Mouse (Mus musculus) kidney, embryonic 14.5 days (tissue): ENCODE results near the gene Dnajc7. TPM values are rescaled to one million over a fixed set of nuclear protein-coding genes. Genes with fewer than 3 reads are reported as not detected.

Experiments used
- ATAC-seq: fragments of 200-750 bp; cut with Nextera tagmentation; 2 replicates; pipeline ENCODE4 v1.8.0; 2017; ENCODE audit warnings: moderate number of reproducible peaks, mild to moderate bottlenecking, moderate TSS enrichment, moderate library complexity; ENCODE audit not compliant: low FRiP score, low TSS enrichment
- H3K27ac ChIP-seq: fragments of 300-500 bp; sonication (generic); 2 replicates; pipeline ENCODE4 v1.5.1; 2014; ENCODE audit warnings: low read depth, mild to moderate bottlenecking, low read length, moderate library complexity, mixed read lengths
- H3K27me3 ChIP-seq: fragments of 300-500 bp; sonication (generic); 2 replicates; pipeline ENCODE4 v1.6.1; 2014; ENCODE audit warnings: mild to moderate bottlenecking, low read length; ENCODE audit not compliant: control insufficient read depth, insufficient read depth
- H3K36me3 ChIP-seq: fragments of 300-500 bp; sonication (generic); 2 replicates; pipeline ENCODE4 v1.6.1; 2014; ENCODE audit warnings: low read length, mixed read lengths; ENCODE audit not compliant: control insufficient read depth, insufficient read depth
- H3K4me1 ChIP-seq: fragments of 300-500 bp; sonication (generic); 2 replicates; pipeline ENCODE4 v1.6.1; 2014; ENCODE audit warnings: low read length, mixed read lengths; ENCODE audit not compliant: control insufficient read depth, insufficient read depth
- H3K4me2 ChIP-seq: fragments of 300-500 bp; sonication (generic); replicated peaks from 2 replicates; pipeline ENCODE4 v1.6.1; 2014; ENCODE audit warnings: low read depth, mild to moderate bottlenecking, low read length
- H3K4me3 ChIP-seq: fragments of 300-500 bp; sonication (generic); 2 replicates; pipeline ENCODE4 v1.5.1; 2014; ENCODE audit warnings: mild to moderate bottlenecking, low read length
- H3K9ac ChIP-seq: fragments of 300-500 bp; sonication (generic); 2 replicates; pipeline ENCODE4 v1.6.1; 2014; ENCODE audit warnings: low read depth, mild to moderate bottlenecking, low read length, moderate library complexity
- H3K9me3 ChIP-seq: fragments of 300-500 bp; sonication (generic); 2 replicates; pipeline ENCODE4 v1.6.1; 2016; ENCODE audit warnings: low read length; ENCODE audit not compliant: control insufficient read depth
- WGBS: fragments of 180-500 bp; shearing (Covaris S2); extraction: QIAGEN DNeasy Blood & Tissue Kit; methylation state at CpG from one replicate; pipeline ENCODE4 v1.1.7; 2014; 5-methylcytosine and 5-hydroxymethylcytosine counted together
- polyA plus RNA-seq: library from polyadenylated mRNA; unstranded; fragments of >200 nt; fragmentation: Nextera tagmentation; extraction: Ambion mirVana; gene quantifications from 2 replicates; pipeline ENCODE4 v1.2.1, GENCODE M21; 2014

The Dnajc7 gene
- polyA plus RNA-seq, 1 experiment from 2014 or later = 86.2 TPM

DNA sequence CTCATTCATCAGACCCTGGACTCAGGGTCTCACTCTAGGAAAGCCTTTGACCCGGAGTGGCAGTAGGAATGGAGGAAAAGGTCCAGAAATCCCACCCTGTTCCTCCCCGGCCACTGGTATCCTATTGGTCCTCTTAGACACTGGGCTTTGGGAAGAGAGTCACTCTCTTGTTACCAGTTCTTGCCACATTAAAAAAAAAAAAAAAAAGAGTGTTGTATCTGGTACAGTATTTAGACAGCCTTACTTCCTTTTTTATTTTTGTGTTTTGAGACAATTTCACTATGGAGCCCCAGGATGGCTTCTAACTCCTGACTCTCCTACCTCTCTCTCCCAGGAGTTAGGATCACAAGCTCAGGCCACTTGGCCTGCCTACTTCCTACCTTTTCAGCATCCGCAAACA is 62.4 kb downstream of the Dnajc7 start:
- H3K27ac ChIP-seq = no peak overlapping the region
- no peaks in the 10 kb centered on the region for H3K27me3 ChIP-seq
- H3K4me1 ChIP-seq = no peaks in the 10 kb centered on the region
- no peak overlapping the region for H3K4me3 ChIP-seq
- no peaks in the 10 kb centered on the region for H3K9me3 ChIP-seq
- ATAC-seq = no peak
- H3K36me3 ChIP-seq = no peaks in the 10 kb centered on the region
- WGBS = 64% methylated on average over 3 of the region's 3 CpGs
- no peak overlapping the region for H3K4me2 ChIP-seq
- no peak overlapping the region for H3K9ac ChIP-seq

GRCm38 (mm10) chr11:100555583-100555982 is 64.4 kb downstream of the Dnajc7 start:
- H3K27me3 ChIP-seq = no peaks in the 10 kb centered on the region
- no peaks in the 10 kb centered on the region for H3K36me3 ChIP-seq
- H3K4me1 ChIP-seq = no peaks in the 10 kb centered on the region
- no peaks in the 10 kb centered on the region for H3K9me3 ChIP-seq
- no peak overlapping the region for H3K9ac ChIP-seq
- peak overlapping the region; percentile 24; the same call in 1 of the 2 replicates for H3K4me2 ChIP-seq
- no peak overlapping the region for H3K4me3 ChIP-seq
- no peak overlapping the region for H3K27ac ChIP-seq
- peak; percentile 68 for ATAC-seq
- WGBS = 21% methylated on average over 11 of the region's 11 CpGs

- Histone ChIP-seq H3K27ac (no peak overlapping the region), H3K27me3 (no peaks in the 10 kb centered on the region), H3K4me2 (no peak overlapping the region), H3K9ac (no peak overlapping the region), H3K4me1 (no peaks in the 10 kb centered on the region), H3K36me3 (no peaks in the 10 kb centered on the region), H3K9me3 (no peaks in the 10 kb centered on the region), H3K4me3 (no peak overlapping the region)
- WGBS = 80% methylated on average over 4 of the region's 4 CpGs
- no peak for ATAC-seq
These were observed 67.1 kb downstream of the Dnajc7 start for GRCm38 (mm10) chr11:100552842-100553241.

GRCm38 (mm10) chr11:100550101-100550500 is 69.9 kb downstream of the Dnajc7 start:
- ATAC-seq = no peak
- Histone ChIP-seq H3K9ac (no peak overlapping the region), H3K27me3 (no peaks in the 10 kb centered on the region), H3K4me2 (no peak overlapping the region), H3K27ac (no peak overlapping the region), H3K9me3 (no peaks in the 10 kb centered on the region), H3K36me3 (no peaks in the 10 kb centered on the region), H3K4me1 (0 out of 2 replicates have a peak, but pooled peaks cover 7% of the 10 kb centered on the region), H3K4me3 (no peak overlapping the region)
- 74% methylated on average over 6 of the region's 6 CpGs for WGBS

- H3K4me2 ChIP-seq = no peak overlapping the region
- no peaks in the 10 kb centered on the region for H3K27me3 ChIP-seq
- H3K4me3 ChIP-seq = no peak overlapping the region
- ATAC-seq = no peak
- H3K36me3 ChIP-seq = no peaks in the 10 kb centered on the region
- H3K9me3 ChIP-seq = no peaks in the 10 kb centered on the region
- no peak overlapping the region for H3K27ac ChIP-seq
- H3K9ac ChIP-seq = no peak overlapping the region
- H3K4me1 ChIP-seq = 0 out of 2 replicates have a peak, but pooled peaks cover 10% of the 10 kb centered on the region
- 82% methylated on average over 8 of the region's 8 CpGs for WGBS
These were observed 70.5 kb downstream of the Dnajc7 start for GRCm38 (mm10) chr11:100549466-100549865.

- Histone ChIP-seq H3K4me3 (no peak overlapping the region), H3K36me3 (no peaks in the 10 kb centered on the region), H3K4me2 (no peak overlapping the region), H3K4me1 (0 out of 2 replicates have a peak, but pooled peaks cover 10% of the 10 kb centered on the region), H3K9ac (no peak overlapping the region), H3K27ac (no peak overlapping the region), H3K9me3 (no peaks in the 10 kb centered on the region), H3K27me3 (no peaks in the 10 kb centered on the region)
- WGBS = 78% methylated on average over 6 of the region's 6 CpGs
- ATAC-seq = no peak
These were observed 71.8 kb downstream of the Dnajc7 start for GRCm38 (mm10) chr11:100548141-100548540.

- ATAC-seq = no peak
- H3K36me3 ChIP-seq = no peaks in the 10 kb centered on the region
- no peak overlapping the region for H3K4me3 ChIP-seq
- H3K27ac ChIP-seq = no peak overlapping the region
- H3K9ac ChIP-seq = no peak overlapping the region
- H3K9me3 ChIP-seq = no peaks in the 10 kb centered on the region
- WGBS = 87% methylated on average over 6 of the region's 6 CpGs
- 0 out of 2 replicates have a peak, but pooled peaks cover 10% of the 10 kb centered on the region for H3K4me1 ChIP-seq
- no peaks in the 10 kb centered on the region for H3K27me3 ChIP-seq
- H3K4me2 ChIP-seq = no peak overlapping the region
These were observed 73.0 kb downstream of the Dnajc7 start for GRCm38 (mm10) chr11:100546955-100547354.

DNA sequence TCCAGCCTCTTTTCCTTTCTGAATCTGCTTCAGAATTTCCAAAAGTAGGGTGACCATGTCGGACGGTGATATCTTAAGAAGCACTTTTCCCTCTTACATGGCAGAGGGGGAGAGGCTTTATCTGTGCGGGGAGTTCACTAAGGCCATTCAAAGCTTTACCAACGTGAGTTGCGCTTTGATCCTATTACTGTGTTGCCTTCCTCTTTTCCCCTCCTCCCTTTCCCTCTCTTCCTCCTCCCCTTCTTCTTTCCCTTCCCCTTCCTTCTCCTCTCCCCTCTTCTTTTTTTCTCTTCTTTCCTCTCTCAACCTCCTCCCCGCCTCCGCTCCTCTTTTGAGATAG is 74.3 kb downstream of the Dnajc7 start:
- peak overlapping the region; percentile 53 for H3K4me2 ChIP-seq
- H3K27me3 ChIP-seq = no peaks in the 10 kb centered on the region
- peak overlapping the region; percentile 51 for H3K9ac ChIP-seq
- no peak for ATAC-seq
- no peaks in the 10 kb centered on the region for H3K36me3 ChIP-seq
- 0 out of 2 replicates have a peak overlapping the region, but pooled peaks have one; percentile 11 for H3K27ac ChIP-seq
- 0 out of 2 replicates have a peak, but pooled peaks cover 13% of the 10 kb centered on the region for H3K4me1 ChIP-seq
- peak overlapping the region; percentile 45 for H3K4me3 ChIP-seq
- H3K9me3 ChIP-seq = no peaks in the 10 kb centered on the region
- 29% methylated on average over 7 of the region's 7 CpGs for WGBS

DNA sequence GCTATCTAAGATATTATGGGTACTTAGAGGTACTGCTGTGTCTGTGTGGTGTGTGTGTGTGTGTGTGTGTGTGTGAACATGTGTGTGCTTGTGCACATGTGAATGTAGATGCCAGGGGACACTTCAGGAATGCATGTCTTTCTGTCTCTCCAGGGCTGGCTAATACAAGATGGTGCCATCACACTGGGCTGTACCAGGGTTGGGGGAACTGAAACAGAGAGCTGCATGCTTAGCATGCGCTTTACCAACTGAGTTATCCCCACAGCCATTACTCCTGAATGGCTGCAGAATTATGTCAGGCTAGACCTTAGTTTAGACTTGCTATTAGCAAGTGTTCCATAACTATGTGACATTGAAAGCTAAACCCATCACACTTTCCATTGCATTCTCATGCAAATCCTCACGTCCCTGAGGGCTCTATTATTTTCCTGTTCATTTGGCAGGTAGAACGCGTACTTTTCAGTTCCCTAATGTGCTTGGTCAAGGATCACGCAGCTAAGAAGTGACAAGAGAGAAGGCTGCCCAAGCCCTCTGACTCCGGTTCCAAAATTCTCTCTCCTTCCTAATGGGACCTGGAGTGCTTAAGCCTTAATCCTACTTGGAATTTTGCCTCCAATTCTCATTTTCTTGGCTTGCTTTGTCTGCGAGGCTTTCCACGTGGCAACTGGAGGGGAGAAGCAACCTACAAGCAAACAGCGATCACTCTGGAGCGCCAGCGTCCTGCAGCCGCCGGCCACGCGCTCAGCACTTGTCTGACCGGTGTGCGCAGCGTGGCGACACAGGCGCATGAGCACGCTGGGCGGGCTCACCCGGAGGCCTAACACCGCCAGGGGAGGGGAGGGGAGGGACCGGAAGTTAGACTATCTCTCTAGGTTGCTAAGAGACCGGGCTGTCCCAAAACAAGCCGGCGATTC is 74.9 kb downstream of the Dnajc7 start, which contains the start of gene Ttc25:
Ttc25 (plus strand) TSS at position 776 of the 914 bp plus-strand sequence.
- Histone ChIP-seq H3K27me3 (no peaks in the 10 kb centered on the region), H3K4me2 (peak within 1 kb of the TSS; percentile 53), H3K9ac (peak within 1 kb of the TSS; percentile 51), H3K4me1 (0 out of 2 replicates have a peak, but pooled peaks cover 13% of the 10 kb centered on the region), H3K9me3 (no peaks in the 10 kb centered on the region), H3K27ac (peak within 1 kb of the TSS; percentile 15; the same call in 1 of the 2 replicates), H3K36me3 (no peaks in the 10 kb centered on the region), H3K4me3 (peak within 1 kb of the TSS; percentile 45)
- 5% methylated on average over 28 of the region's 28 CpGs for WGBS
- peak; percentile 98 for ATAC-seq
